Mouse (Mus musculus): ENCODE measurements around the gene Alyref.
"Not testable (repeated sequence)": the region's sequence is repeated elsewhere in the genome, so short reads cannot be mapped to it uniquely, and the experiment has no call there.

The Alyref gene

DNA sequence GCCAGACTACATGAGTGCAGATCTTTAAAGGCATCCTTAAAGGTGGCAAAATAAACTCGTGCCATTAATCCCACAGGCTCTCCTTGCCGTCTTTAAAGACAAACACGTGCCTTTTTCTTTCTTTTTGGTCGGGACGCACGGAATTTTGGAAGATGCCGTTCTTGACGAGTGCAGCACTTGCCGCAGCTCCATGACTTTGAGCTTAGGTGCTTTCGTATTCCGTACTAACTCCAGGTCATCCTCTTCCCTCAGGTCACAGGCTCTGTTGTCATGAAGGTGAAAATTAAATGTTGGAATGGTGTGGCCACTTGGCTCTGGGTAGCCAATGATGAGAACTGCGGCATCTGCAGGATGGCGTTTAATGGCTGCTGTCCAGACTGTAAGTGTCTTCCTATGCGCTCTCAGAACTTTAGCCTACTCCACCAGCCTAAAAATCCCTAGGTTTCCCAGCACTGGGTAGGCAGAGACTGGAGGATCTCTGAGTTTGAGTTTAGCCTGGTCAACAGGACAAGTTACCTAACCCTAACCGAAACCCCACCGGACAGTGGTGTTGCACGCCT lies 905 bp upstream of the Alyref start:
- DNase-seq, result no peak

DNA sequence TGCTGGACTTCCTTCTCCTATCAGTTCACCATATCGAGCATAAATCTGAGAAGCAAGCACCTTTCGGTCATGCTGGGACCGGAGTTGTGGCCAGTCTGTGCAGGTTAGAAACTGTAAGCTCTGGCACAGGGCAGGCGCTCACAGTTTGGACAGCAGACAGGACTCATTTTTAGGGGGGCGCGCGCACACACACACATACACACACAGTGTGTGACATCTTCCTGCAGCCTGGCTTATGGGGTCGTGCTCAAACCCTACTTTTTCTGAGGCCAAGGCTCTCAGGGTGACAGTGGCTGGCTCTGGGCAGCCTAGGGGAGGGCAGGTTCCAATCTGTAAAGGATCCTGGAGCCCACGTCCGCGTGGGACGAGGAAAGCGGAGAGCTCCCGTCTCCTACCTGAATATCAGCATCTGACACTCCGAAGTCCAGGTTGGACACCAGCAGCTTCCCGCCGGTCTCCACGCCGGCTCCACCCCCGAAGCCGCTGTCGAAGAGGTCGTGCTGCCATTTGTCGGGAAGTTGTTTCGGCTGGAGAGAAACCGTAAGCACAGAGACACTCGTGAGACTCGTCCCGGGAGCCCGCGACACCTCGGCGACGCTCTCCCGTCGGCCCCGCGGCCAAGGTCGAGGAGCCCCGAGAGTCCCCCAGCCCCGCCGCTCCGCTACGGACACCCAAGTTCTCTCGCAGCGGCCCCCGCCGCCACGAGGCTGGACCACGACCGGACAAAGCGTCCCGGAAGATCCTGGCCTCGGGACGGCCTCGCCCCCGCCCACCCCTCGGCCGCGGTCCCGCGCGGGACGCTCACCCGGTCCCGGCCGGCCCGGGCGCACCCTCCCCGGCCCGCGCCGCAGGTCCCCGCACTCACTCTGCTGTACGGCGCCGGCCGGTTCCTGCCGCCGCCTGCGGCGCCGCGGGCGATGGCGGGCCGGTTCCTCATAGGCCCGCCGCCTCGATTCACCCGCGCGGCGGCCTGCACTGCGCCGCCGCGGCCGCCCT lies 627 bp downstream of the Alyref start:
- DNase-seq, result no peak

DNA sequence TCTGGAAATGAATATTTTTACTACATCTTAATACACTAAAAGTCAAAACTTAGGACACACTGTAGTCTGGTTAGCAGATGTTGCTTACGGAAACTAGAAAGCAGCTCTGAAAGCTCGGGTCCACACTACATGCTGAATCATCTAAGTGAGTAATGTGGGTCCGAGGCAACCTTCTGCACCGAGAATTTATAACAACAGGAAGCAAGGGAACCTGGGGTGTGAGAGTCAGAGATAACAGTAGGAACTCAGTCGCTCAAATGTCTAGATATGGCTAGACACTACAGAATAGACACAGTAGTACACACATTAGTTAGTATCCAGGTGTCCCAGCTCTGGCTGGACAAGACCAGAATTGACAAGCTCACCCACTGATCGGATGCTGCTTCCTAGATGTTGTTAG lies 9.6 kb downstream of the Alyref start:
- DNase-seq, result no peak

DNA sequence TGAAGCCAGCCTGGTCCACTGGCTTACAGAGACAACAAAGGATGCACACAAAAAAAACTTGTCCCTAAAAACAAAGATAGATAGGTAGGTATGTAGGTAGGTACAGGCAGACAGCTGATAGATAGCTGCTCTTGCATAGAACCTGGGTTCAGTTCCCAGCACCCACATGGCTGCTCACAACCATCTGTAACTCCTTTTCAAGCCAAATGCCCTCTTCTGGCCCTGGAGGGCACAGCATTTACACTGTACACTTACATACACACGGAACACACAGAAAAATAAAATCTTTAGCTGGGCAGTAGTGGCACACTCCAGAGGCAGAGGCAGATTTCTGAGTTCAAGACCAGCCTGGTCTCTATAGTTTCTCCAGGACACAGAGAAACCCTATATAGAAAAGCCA lies 14.2 kb downstream of the Alyref start:
- DNase-seq, result no peak

DNA sequence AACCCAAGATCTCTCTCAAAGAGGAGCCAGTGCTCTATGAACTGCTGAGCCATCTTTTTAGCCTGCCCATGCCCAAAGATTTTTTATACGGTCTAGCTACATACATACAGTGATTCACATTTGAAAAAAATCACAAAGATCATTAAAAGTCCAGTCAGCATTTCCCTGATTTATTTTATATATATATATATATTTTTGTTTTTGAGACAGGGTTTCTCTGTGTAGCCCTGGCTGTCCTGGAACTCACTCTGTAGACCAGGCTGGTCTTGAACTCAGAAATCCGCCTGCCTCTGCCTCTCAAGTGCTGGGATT lies 15.2 kb downstream of the Alyref start:
- not testable (repeated sequence) for DNase-seq

DNA sequence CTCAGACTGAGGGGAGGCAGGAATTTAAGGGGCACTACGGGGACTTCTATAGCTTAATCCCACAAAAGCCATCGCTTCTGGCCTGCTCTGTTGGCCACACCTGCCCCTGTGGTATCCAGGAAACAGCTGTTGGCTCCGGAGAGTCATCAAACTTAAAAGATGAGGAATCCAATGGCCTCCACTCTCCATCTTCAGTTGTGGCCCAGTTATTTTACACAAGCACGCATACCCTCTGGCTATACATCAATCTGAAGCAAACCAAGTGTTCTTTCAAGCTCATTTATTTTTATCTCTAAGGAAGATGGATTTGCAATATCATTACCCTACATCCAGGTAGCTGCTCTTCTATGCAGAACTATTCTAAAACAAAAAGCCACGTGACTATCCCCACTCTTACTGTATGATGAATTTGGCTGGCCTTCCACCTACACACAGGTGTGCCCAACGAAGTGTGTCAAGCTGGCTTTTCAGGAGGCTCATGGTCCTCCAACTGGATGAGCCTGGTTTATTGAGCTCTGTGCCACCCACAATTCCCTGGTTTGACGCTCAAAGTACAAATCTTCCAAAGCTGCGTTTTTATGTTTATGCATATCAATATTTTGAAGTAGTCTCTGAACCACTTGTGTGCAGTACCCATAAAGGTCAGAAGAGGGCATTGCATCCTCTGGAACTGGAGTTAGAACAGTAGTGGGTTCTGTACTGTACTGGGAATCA lies 15.7 kb downstream of the Alyref start:
- DNase-seq, result no peak

DNA sequence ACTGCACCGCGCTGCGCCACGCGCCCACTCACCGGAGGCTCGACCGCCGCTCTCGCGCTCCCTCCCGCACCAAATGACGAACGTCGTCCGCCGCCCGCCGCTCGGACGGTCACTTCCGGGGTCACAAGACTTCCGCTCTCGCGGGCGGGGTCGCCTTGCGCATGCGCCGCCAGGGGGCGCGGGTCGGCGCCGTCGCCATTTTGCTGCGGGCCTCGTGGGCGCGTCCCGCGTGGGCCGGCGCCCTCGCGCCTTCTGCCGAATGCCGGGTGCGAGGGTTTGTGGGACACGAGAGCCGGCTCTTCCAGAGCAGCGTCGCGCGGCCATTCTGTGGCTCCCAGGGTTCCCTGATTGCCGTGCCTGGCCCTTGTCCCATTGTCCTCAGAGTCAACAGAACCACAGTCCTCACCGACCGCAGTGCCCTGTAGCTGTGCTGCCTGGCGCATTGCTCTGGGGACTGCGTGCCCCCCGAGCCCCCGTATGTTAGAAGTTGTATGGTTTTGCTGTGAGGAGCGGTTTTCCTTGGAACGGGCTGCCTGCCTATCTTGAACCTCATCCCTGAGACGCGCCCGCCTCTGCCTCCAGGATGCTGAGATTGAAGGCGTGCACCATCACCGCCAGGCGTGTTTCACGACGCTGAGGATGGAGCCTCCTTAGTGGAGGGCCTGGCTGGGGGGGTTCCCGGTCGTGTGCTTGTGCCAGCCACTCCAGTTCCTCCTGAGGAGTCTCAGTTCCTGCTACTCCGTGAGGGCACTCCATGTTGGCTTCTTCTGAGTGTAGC lies 16.5 kb downstream of the Alyref start, which contains the start of gene Arhgdia:
Gene Arhgdia (minus strand): TSS at position 135 of the 778 bp plus-strand sequence.
- peak; percentile 85 for DNase-seq

DNA sequence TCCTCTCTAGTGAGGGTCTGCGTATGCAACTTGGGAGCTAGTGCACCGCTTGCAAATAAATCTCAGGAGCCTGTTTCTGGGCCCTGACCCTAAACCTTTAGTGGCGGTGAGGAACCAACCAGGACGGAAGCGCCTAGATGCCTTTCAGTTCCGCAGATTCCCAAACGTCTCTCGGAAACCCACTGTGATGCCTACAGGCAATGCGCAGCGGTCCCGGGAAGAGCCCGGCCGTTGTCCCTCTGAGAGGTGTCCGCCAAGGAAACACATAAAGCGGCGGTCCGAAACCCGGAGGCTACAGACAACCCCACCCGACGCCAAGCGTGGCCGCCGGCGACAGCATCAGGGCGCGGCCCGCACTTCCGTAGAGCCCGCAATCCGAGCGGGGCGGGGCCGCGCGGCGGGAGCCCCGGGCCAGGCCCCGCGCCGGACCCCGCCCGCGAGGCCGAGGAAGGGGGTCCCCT lies 17.3 kb downstream of the Alyref start:
- DNase-seq, result no peak

DNA sequence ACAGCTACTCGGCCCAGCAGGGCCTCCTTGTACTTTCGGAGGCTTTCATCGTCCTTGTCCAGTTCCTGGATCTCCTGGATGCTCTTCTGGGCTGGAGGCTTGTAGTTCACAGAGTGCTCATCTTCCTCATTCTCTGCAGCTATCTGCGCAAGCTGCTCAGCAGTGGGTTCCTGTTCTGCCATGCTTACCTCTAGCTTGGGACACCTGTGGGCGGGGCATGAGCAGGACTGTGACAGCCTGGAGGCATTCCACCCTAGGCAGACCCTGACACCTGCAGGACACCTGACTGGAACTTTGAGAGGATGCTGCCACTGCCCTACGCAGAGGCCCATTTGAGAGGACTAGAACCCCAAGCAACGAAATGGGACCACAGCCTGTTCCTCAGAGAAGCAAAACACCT lies 18.0 kb downstream of the Alyref start:
- DNase-seq, result no peak

DNA sequence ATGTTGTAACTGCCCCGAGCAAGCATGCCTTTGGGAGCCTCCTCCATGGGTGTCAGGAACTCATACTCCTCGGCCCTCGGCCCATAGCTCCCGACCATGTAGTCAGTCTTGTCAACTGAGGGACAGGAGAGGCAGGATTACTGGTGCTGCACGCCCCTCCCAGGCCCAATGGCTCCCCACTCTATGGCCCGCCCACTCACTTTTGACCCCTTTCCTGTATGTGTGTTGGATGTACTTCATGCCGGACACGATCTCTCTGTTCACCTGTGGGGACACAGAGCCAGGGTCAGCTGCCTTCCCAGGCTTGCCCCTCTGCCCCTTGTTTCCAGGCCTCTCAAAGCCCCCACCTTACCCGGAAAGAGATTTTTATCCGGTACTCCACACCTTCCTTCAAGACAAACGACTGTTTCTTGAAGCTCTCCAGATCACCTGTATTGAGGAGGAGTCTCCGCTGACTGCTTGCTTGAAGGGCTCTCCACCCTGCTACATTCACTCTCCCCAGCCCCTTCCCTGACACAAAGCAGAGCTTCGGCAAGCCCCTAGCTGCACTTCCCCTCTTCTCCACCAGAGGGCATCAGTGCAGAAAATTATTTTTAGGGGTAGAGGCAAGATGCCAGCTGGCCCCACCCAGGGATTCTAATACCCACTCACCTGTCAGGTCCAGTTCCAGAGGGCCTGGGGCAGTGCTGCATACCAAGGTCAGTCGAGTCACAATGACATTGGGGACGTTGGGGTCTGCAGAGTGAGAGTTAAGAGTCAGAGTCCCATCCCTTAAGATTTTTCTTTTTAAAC lies 18.7 kb downstream of the Alyref start:
- DNase-seq, result peak; percentile 71

DNA sequence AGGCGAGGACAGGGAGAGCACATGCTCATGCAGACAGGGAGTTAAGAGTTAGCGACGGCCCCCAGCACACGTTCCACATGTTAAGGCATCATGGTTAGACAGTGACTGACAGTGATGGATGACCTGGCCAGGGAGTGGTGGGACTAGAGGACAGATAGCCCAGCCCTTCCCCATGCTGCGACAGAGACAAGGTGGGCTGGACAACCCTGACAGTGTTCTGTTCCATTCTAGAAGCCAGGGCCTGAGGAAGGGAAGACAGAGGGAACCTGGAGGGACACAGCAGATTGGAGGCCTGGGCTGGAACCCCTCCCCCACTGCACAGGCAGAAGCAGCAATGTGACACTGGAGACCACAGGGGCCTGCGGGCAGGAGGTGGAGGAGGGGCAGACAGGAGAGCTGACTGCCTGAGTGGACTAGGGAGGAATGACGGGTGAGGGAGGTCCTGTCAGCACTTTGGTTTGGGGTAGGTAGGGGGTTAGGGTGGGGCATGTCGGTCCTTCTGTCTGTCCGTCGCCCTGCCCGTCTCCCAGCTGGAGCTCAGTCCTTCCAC lies 19.4 kb downstream of the Alyref start:
- no peak for DNase-seq

DNA sequence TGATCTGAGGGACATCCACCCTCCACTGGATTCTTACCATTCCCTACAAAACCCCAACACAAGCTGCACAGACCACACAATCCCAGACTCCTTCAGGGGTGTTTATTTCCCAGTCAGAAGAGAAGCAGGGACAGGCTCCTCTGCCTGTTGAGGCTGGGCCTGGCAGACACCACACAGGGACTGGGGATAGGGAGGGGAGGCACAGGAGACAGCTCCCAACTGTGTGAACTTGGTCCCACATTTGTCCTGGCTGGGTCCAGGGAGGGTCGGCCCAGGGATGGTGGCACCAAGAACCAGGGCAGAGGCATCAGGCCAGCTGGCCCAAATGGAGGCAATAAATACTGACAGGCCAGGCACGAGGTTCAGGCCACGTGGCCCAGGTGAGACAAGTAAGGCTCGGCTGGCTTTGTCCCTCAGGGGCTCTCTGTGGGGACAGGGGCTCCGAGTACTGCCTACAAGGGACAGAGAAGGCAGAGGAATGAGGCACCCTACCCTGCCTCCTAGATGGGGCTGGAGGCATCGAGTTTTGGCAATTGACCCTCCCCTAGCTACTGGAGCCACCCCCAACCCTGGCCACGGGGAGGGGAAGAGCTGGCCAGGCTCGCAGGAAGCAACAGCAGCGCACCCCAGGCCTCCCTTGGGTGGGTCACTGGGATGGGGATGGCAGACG lies 20.0 kb downstream of the Alyref start:
- DNase-seq, result no peak

DNA sequence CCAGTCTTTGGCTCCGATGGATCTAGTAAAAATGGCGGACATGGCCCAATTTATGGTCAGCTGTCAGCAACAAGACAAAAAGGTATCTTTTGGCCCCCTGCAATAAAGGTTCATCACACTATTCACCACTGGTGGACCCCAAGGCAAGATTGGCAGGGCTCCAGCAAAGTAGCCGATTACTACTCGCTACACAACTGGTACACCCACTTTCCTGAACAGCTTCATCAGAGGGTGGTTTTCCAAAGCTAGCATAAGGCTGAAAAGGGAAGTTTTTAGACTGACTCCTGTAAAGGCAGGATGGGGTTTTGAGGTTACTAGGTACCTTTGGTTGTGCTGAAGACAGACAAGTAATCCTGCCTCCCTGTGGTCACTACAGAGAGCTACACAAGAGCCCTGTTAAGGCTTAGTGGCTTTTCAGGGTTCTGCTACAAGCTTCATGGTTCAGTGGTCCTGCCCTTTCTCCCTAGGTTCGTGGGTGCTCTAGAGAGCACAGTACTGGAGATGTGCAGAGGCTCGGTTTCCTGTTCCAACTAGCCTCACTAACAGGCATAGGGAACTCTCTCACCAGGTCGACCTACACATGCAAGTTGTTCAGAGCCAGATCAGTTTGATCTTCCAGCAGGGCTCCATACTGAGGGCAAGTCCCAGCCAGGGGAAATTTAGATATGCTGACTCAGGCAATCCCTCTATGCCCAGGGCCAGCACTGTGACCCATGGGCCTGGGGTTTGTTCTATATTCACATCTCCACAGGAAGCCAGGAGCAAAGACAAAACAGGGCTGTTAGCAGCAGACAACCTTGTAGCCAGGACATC lies 20.7 kb downstream of the Alyref start:
- DNase-seq, result no peak

DNA sequence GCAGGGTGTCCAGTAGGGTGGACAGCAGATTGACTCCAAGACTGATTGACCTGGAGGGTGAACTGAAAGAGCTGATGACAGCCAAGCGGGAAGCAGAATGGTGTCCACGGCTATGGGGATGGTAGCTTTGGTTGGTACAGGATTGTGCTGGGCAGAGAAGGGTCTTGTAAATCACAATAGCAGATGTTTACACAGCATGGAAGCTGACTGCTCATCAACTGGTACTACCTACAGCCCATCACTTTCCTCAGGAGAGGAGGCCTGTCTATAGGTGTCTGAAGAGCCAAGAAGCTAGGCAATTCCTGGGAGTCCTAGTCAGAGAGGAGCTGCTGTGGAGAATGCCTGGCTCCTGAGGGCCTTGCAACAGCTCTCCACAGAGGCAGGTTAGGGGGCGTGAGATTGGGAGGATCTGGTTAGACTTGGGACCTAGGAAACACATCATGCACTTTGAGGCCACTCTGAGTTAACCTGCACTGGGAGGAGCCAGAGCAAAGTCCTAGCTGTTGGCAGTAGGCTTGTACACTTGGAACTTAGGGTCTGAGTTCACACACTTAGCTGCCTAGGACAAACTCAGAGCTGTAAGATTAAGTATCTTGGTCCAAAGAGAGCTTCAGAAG lies 21.7 kb downstream of the Alyref start:
- no peak for DNase-seq

DNA sequence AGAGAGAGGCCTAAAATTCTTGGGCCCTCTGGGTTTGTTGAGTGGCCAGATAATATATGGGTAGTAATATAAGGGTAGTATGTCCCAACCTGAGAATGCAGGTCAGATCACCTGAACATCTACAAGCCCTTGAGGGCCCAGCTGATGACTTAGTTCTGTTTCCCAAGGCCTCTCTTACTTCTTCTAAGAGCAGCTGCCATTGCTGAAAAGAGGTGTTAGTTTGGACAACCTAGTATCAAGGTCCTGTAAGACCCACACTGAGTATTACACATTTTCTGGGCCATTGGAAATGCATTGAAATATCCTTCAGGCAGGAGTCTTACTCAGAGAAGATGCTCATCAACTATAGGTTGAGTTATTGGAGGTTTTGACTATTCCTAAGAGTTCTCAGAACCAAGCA lies 22.2 kb downstream of the Alyref start:
- DNase-seq, result no peak

DNA sequence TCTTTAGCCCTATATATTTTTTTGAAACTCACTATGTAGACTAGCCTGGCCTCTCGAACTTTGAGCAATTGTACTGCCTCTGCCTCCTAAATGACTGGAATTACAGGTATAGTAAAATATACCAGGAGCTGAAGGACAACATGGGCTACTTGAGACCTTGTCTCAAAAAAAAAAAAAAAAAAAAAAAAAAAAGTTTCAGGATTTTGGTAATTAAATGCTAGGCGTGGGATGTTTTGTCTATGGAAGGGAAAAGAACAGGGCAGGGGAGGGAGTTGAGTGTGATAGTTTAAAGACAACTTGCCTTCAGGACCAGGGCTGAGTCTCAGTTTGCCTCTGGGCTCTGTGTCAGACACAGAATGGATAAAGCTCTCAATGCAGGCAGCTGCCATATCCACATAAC lies 23.1 kb downstream of the Alyref start:
- DNase-seq, result no peak

DNA sequence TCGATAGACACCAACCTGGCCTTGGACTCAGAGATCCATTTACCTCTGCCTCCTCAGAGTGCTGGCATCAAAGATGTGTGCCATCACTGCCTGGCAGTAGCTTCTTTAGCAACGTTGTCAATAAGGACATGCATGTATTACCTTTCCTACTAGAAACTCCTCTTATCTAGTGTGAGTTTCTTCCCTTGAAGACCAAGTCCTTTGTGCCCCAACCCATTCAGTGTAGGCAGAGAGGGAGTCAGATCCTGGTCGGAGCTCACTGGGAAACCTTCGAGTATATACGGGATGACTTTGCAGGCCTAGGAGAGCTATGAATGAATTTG lies 23.9 kb downstream of the Alyref start:
- no peak for DNase-seq

DNA sequence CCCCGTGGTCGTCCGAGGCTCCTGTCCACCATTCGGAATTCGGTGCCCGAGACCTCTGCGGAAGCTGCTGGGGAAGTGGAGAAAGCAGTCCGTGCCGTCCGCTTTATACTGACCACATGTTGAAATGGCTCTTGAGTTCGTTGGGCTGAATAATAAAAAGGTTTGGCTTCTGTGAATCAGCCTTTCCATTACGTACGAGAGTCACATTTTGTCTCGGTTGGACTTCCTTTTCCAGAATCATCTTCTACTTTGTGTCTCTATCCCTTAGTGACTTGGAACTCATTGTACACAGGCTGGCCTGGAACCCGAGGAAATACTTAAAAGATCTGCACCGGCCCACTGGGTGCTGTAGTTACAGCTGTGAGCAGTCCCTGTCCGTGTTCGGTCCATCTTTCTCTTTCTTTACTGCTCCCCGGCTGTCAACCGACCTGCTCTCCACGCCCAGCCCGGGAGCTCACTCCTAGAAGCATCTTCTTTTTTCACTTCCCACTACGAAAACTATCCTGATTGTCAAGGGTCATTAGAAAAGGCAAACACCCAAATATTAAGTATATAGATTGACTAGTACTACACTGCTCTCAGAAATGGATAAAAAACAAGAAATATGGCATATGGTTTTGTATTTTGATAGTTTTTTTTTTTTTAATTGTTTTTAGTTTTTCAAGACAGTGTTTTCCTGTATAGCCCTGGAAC lies 24.4 kb downstream of the Alyref start:
- no peak for DNase-seq
